Mouse (Mus musculus) forebrain, embryonic 14.5 days (tissue): ENCODE results near the gene Padi1. TPM values are rescaled to one million over a fixed set of nuclear protein-coding genes. Genes with fewer than 3 reads are reported as not detected.

ENCODE experiments used
- ATAC-seq: fragments of 200-750 bp; cut with Nextera tagmentation; 2 replicates; pipeline ENCODE4 v1.8.0; 2017; ENCODE audit warnings: mild to moderate bottlenecking, moderate library complexity
- DNase-seq: peaks from one replicate; pipeline ENCODE4 v3.0.0-alpha.2; 2015; ENCODE audit warnings: low spot score
- H3K27ac ChIP-seq: fragments of 300-500 bp; sonication (generic); 2 replicates; pipeline ENCODE4 v1.5.1; 2014; ENCODE audit warnings: low read depth, mild to moderate bottlenecking, control low read depth, low read length, moderate library complexity
- H3K27me3 ChIP-seq: fragments of 300-500 bp; sonication (generic); replicated peaks from 2 replicates; pipeline ENCODE4 v1.6.1; 2014; ENCODE audit warnings: low read length, control low read depth, mixed read lengths; ENCODE audit not compliant: control insufficient read depth, insufficient read depth
- H3K36me3 ChIP-seq: fragments of 300-500 bp; sonication (generic); 2 replicates; pipeline ENCODE4 v1.6.1; 2014; ENCODE audit warnings: low read length, control low read depth; ENCODE audit not compliant: control insufficient read depth, insufficient read depth
- H3K4me1 ChIP-seq: fragments of 300-500 bp; sonication (generic); 2 replicates; pipeline ENCODE4 v1.6.1; 2014; ENCODE audit warnings: antibody characterized with exemption, low read length, control low read depth; ENCODE audit not compliant: control insufficient read depth, insufficient read depth
- H3K4me2 ChIP-seq: fragments of 300-500 bp; sonication (generic); 2 replicates; pipeline ENCODE4 v1.6.1; 2014; ENCODE audit warnings: mild to moderate bottlenecking, control low read depth, low read length
- H3K4me3 ChIP-seq: fragments of 300-500 bp; sonication (generic); 2 replicates; pipeline ENCODE4 v1.5.1; 2014; ENCODE audit warnings: low read depth, low read length, control low read depth
- H3K9ac ChIP-seq: fragments of 300-500 bp; sonication (generic); 2 replicates; pipeline ENCODE4 v1.6.1; 2014; ENCODE audit warnings: mild to moderate bottlenecking, low read length, control low read depth, moderate library complexity
- H3K9me3 ChIP-seq: fragments of 300-500 bp; sonication (generic); replicated peaks from 2 replicates; pipeline ENCODE4 v1.6.1; 2016; ENCODE audit warnings: low read length, control low read depth, mixed read lengths; ENCODE audit not compliant: control insufficient read depth
- WGBS: fragments of 180-500 bp; shearing (Covaris S2); extraction: QIAGEN DNeasy Blood & Tissue Kit; methylation state at CpG from one replicate; pipeline ENCODE4 v1.1.7; 2014; 5-methylcytosine and 5-hydroxymethylcytosine counted together
- polyA plus RNA-seq: library from polyadenylated mRNA; unstranded; fragments of >200 nt; fragmentation: Nextera tagmentation; extraction: Ambion mirVana; gene quantifications from 2 replicates; pipeline ENCODE4 v1.2.1, GENCODE M21; 2014

Padi1 gene
- polyA plus RNA-seq, 1 experiment from 2014 or later: not detected

DNA sequence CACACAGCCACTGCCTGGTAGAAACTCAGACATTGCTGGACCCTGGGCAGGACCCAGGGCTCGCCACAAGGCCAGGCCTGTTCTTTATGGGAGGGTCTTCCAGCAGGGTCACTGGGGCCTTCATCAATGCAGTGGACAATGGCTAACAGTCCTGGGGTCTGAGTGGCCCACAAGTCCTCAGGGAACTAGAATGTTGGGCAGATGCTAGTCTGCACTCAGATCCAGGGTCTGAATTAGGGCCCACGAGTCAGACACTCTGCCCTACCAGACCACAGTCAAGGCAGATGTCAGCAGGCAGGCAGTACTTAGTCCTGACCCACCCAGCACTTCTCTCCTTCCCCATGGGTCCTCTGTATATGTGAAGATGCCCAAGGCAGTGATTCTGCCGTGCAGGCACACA, 25.8 kb upstream of the Padi1 start:
- WGBS: 72% methylated on average over 3 of the region's 3 CpGs
- no peaks in the 10 kb centered on the region for H3K27me3 ChIP-seq

DNA sequence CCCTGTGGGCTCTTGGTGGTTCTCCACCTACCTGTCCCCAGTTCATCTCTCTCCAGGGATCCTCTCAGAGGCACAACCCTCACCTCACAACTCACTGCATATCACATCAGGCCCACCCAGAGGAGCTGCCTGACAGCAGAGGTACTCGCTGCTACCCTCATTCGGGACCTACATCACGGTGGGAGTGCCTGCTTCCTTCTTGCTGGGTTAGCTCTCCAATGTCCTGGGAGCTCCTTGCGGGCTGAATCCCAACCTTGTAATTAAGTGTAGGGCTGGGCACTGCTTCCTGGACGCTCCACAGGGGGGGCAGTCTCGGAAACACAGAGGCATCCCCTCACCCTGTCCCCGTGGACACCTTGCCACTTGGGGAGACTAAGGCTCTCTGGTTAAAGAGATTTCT, 25.3 kb upstream of the Padi1 start:
- Histone ChIP-seq H3K36me3 (no peaks in the 10 kb centered on the region), H3K4me3 (no peak overlapping the region), H3K27ac (no peak overlapping the region), H3K27me3 (no peaks in the 10 kb centered on the region), H3K9ac (no peak overlapping the region), H3K4me1 (no peaks in the 10 kb centered on the region), H3K9me3 (no peaks in the 10 kb centered on the region; the same call in 1 of the 2 replicates), H3K4me2 (no peak overlapping the region)
- no peak for DNase-seq
- no peak for ATAC-seq
- WGBS: 72% methylated on average over 7 of the region's 7 CpGs

More for the DNA sequence above, 25.8 kb upstream of the Padi1 start:
- Histone ChIP-seq H3K9ac (no peak overlapping the region), H3K4me3 (no peak overlapping the region), H3K4me2 (no peak overlapping the region), H3K36me3 (no peaks in the 10 kb centered on the region), H3K4me1 (no peaks in the 10 kb centered on the region), H3K27ac (no peak overlapping the region), H3K9me3 (no peaks in the 10 kb centered on the region; the same call in 1 of the 2 replicates)
- ATAC-seq (no peak), DNase-seq (no peak)

DNA sequence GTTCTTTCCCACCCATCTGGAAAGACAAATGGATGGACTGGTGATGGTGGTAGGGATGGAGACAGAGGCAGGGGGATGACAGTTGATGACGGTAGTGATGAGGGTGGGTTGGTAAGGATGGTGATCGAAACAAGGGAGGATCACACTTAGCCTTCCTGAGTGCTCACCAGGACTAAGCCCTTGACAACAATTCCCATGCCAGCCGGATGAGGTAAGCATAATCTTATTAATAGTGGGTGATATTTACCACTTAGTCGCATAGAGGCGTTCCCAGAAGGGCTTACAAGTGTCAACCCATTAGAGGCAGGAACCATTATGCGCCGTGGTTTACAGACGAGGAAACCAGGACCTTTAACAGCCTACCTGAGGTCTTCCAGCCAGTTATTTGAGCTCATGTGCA, 24.4 kb upstream of the Padi1 start:
- H3K4me2 ChIP-seq: no peak overlapping the region
- DNase-seq: no peak
- no peaks in the 10 kb centered on the region for H3K36me3 ChIP-seq
- no peak overlapping the region for H3K27ac ChIP-seq
- no peak overlapping the region for H3K4me3 ChIP-seq
- 78% methylated on average over 8 of the region's 8 CpGs for WGBS
- no peak overlapping the region for H3K9ac ChIP-seq
- no peak for ATAC-seq
- no peaks in the 10 kb centered on the region for H3K4me1 ChIP-seq
- no peaks in the 10 kb centered on the region for H3K27me3 ChIP-seq
- H3K9me3 ChIP-seq: no peaks in the 10 kb centered on the region; the same call in 1 of the 2 replicates

DNA sequence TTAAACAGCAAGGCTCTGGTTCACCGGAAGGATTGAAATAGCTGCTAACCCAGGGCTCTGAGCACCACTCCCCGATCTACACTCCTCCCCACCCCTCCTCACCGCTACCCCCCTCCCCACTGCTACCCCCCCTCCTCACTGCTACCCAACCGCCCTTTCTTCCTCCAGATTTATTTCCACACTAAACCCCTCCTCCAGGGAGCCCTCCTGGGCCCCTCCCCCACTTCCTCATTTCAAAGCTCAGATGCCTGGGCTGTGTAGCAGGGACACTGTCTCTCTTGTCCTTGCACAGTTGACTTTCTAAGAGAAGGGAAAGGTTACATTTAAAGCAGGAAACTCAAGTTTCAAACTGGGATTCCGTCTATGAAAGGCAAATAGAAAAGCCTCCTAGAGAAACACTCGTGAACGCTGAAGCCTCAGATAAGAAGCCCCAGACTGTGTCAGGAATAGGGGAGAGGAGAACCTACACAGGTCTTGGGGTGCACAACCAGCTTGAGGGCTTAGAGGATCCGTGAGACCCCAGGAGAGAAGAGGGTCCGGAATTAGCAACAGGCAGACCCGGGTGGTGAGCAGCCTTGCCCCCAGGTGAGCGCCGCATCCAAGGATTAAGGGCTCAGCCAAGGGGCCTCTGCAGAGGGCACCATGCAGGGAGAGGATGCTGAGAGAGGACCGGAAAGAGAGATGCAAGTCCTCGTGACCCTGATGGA, 23.1 kb upstream of the Padi1 start:
- ATAC-seq (no peak), DNase-seq (no peak)
- Histone ChIP-seq H3K4me1 (no peaks in the 10 kb centered on the region), H3K9me3 (no peaks in the 10 kb centered on the region; the same call in 1 of the 2 replicates), H3K27ac (no peak overlapping the region), H3K4me3 (no peak overlapping the region), H3K36me3 (no peaks in the 10 kb centered on the region), H3K27me3 (no peaks in the 10 kb centered on the region), H3K9ac (no peak overlapping the region), H3K4me2 (no peak overlapping the region)
- WGBS: 2% methylated on average over 14 of the region's 14 CpGs

DNA sequence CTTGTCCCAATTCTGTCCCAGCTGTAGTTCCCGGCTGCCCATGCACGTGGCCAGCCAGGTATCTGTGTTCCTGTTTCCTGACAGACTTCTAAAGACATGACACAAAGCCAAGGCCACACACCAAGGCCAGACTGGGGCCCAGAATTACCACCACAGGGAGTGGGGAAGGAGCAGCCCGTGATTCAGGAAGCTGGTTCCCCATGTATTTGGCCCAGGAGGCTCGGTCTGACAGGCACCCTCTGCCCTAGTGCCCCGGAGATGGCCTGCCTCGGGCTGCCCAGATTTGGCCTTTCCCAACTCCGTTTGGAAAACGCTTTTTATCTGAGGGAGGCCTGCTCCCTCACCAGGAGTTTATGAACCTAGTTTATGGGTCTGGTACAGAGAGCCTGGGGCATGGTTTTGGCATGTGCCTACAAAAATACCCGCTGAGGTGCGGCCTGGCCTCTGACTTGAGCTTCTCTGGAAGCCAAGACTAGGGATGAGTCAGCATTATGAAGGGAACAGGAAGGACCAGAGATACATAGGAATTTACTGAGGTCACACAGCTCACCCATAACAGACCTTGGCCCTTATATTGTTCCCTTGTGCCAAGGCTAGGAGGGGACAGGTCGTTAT, 16.6 kb upstream of the Padi1 start:
- no peak overlapping the region for H3K4me3 ChIP-seq
- H3K9ac ChIP-seq: no peak overlapping the region
- ATAC-seq (no peak), DNase-seq (no peak)
- no peak overlapping the region for H3K4me2 ChIP-seq
- 74% methylated on average over 11 of the region's 11 CpGs for WGBS
- H3K27me3 ChIP-seq: no peaks in the 10 kb centered on the region
- H3K36me3 ChIP-seq: no peaks in the 10 kb centered on the region
- H3K9me3 ChIP-seq: no peaks in the 10 kb centered on the region
- H3K4me1 ChIP-seq: no peaks in the 10 kb centered on the region
- H3K27ac ChIP-seq: no peak overlapping the region

DNA sequence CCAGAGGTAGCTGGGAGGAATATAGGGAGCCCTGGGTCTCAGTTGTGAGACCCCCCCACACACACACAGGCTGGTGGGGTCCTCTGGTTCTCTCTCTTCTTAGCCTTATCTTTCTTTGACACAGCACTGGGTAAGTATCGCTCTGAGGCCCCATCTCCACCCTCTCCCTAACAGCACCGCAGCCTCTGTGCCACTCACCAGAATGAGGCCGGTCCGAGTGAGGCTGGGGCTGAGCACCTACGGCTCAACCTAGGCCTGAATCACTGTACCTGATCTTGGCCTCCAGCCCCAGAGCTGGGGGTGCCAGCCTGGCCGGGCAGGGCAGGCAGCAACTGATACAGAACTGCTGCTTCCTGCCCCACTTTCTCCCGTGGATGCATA, 15.2 kb upstream of the Padi1 start:
- Histone ChIP-seq H3K9me3 (no peaks in the 10 kb centered on the region), H3K9ac (no peak overlapping the region), H3K4me2 (no peak overlapping the region), H3K36me3 (no peaks in the 10 kb centered on the region), H3K4me3 (no peak overlapping the region), H3K4me1 (no peaks in the 10 kb centered on the region), H3K27me3 (no peaks in the 10 kb centered on the region), H3K27ac (no peak overlapping the region)
- 85% methylated on average over 7 of the region's 7 CpGs for WGBS
- DNase-seq: no peak
- ATAC-seq: no peak

DNA sequence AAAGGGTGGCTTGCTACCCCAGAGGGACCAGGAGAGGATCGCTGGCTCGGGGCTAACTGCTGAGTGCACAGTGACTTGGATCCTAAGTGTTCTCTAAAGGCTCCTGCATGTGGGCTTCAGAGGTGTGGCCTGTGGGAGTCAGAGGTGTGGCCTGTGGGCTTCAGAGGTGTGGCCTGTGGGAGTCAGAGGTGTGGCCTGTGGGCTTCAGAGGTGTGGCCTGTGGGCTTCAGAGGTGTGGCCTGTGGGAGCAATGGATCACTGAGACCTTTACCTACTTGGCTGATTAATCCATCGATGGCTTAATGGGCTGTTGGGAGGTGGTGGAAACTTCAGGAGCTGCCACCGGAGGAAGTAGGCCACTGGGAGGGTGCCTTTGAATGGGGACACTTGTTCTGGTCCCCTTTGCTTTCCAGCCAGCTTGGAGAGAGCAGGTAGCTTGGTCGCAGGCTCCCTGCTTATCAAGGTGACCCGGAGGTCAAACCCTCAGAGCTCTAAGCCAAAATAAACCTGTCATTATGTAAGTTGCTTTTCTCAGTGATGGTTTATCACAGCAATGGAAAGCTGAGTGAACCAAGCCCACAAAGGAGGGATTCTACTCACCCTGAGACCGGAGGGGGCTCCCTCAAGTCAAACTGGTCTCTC, 14.7 kb upstream of the Padi1 start:
- Histone ChIP-seq H3K9me3 (no peaks in the 10 kb centered on the region), H3K4me1 (no peaks in the 10 kb centered on the region), H3K4me3 (no peak overlapping the region), H3K9ac (no peak overlapping the region), H3K27ac (no peak overlapping the region), H3K4me2 (no peak overlapping the region), H3K27me3 (no peaks in the 10 kb centered on the region), H3K36me3 (no peaks in the 10 kb centered on the region)
- no peak for ATAC-seq
- DNase-seq: no peak
- 64% methylated on average over 7 of the region's 7 CpGs for WGBS

DNA sequence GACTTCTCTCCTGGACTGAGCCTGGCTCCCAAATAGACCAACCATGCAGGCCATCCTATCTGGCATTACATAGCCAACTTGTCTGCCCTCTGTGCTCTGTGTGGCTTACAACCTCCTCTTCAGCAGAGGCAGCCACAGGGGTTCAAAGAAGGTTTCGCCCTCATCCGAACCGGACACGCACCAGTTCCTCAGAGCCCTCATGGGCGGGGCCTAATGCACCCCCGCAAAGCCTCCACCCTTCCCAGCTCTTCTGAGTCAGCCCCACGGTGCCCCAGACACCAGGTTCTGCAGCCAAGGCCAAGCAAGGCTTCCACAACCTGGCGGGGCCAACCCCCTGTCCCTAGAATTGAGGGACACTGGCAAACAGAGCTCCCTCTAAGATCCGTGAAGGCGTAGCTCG, 13.7 kb upstream of the Padi1 start:
- H3K4me3 ChIP-seq: no peak overlapping the region
- no peaks in the 10 kb centered on the region for H3K4me1 ChIP-seq
- DNase-seq: no peak
- H3K9ac ChIP-seq: no peak overlapping the region
- no peaks in the 10 kb centered on the region for H3K27me3 ChIP-seq
- H3K4me2 ChIP-seq: no peak overlapping the region
- H3K27ac ChIP-seq: no peak overlapping the region
- 88% methylated on average over 11 of the region's 11 CpGs for WGBS
- no peak for ATAC-seq
- no peaks in the 10 kb centered on the region for H3K36me3 ChIP-seq
- H3K9me3 ChIP-seq: no peaks in the 10 kb centered on the region

DNA sequence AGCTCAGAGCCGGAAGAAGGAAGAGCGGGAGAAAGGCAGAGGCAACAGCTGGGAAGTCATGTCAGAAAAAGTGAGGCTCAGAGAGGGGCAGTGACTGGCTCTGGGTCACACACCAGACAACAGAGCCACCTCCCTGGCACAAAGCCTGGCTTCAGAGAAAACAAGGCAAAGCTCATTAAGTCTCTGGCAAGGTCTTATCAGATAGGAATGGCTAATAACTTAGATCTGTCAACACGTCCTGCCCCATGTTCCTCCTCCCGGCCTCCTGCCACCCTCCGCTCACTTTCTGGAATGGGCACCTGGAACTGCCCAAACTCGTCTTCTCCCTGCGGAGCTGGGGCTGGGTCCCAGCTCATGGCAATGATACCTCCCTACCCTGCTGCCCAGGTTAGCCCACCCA, 12.2 kb upstream of the Padi1 start:
- Histone ChIP-seq H3K36me3 (no peaks in the 10 kb centered on the region), H3K4me2 (no peak overlapping the region), H3K4me1 (no peaks in the 10 kb centered on the region), H3K9me3 (no peaks in the 10 kb centered on the region), H3K4me3 (no peak overlapping the region), H3K9ac (no peak overlapping the region), H3K27me3 (no peaks in the 10 kb centered on the region), H3K27ac (no peak overlapping the region)
- DNase-seq: no peak
- 82% methylated on average over 7 of the region's 7 CpGs for WGBS
- no peak for ATAC-seq
